Comparison of ENCODE assay signal across 9 mouse cellular contexts in the genomic region with DNA sequence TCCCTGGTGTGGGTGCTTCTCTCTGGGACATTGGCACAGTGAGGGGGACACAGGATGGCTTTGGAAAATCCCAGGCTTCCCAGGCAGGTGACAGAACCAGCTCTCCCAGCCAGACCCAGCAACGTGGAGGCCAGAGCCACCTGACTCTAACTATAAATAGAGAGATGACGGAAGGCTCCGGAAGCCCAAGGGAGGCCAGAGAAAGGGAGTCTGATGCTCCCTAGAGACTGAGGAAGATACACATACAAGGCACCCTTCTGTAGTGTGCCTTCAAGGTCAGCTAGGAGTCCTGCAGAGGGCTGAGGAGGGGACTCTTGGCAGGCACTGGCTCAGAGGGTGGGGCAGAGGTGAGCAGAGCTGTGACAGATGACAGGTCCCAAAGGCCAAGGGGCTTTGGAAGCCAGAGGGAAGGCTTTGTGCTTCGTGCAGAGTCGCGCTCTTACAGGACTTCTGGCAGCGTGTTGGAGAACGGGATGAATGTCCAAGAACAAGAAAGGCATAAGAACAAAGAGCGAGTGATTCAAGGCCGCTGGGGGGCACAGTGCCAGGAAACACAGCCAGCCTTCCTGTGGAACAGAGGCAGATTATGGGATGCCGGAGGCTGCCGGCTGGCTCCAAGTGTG. TPM values are rescaled to one million over a fixed set of nuclear protein-coding genes. Genes with fewer than 3 reads are reported as not detected.
DNase-seq lines count a peak whose midpoint lies in the region; ATAC-seq and TF ChIP-seq lines count a peak whose summit lies in the region.
"Had no signal": no experiment of that assay in that cellular context is flagged by ENCODE, and none has a peak within 500 bp of the region (broad histone marks: within the 10 kb centered on the region; RNA-seq: fewer than 3 reads in every experiment).

No protein-coding gene starts in this region.

- H3K36me3 ChIP-seq in kidney, adult 2 months (ENCODE audit: control insufficient read depth, insufficient read depth, low read length), result no peaks in the 10 kb centered on the region
- no peaks in the 10 kb centered on the region for H3K36me3 ChIP-seq in stomach, postnatal 0 days (ENCODE audit: control insufficient read depth, insufficient read depth, low read length)

- no peak overlapping the region for H3K9ac ChIP-seq in stomach, postnatal 0 days (ENCODE audit: low read length)

- peak; percentile 21 for DNase-seq in kidney, adult 2 months
- DNase-seq in kidney, adult 11 months, result no peak
- DNase-seq in cerebellum, postnatal 25 days, result peak; percentile 73 to 82
- DNase-seq in heart, adult 8-10 months (ENCODE audit: low spot score), result peak; percentile 49
- DNase-seq in layer of hippocampus, adult 2 months (ENCODE audit: low spot score in 2 of 2), result peak; percentile 70
- peak; percentile 58 to 74 for DNase-seq in lung, postnatal 4 days
- DNase-seq in stomach, postnatal 0 days (ENCODE audit: low spot score), result peak; percentile 56
- DNase-seq in natural killer cell, adult 2 months (ENCODE audit: low spot score in 2 of 2), result no peak

- H3K4me3 ChIP-seq in kidney, adult 2 months (ENCODE audit: insufficient read depth, low read depth, low read length), result no peak overlapping the region
- H3K4me3 ChIP-seq in layer of hippocampus, adult 2 months, result no peak overlapping the region
- no peak overlapping the region for H3K4me3 ChIP-seq in stomach, postnatal 0 days (ENCODE audit: low read depth, low read length)

- H3K4me2 ChIP-seq in stomach, postnatal 0 days (replicated peaks; ENCODE audit: low read depth), result no peak overlapping the region

- no peaks in the 10 kb centered on the region for H3K4me1 ChIP-seq in kidney, adult 2 months (ENCODE audit: control insufficient read depth, insufficient read depth, low read length)
- H3K4me1 ChIP-seq in stomach, postnatal 0 days (replicated peaks; ENCODE audit: control insufficient read depth, insufficient read depth), result no peaks in the 10 kb centered on the region

- no peak for ATAC-seq in stomach, postnatal 0 days (ENCODE audit: low FRiP score, low TSS enrichment)

- 40% methylated on average over 12 of the region's 12 CpGs for WGBS in kidney, adult 2 months
- WGBS in stomach, postnatal 0 days, result 25% methylated on average over 12 of the region's 12 CpGs

- TF ChIP-seq CTCF in kidney, adult 2 months (conservative IDR thresholded peaks at IDR 0.05; ENCODE audit: insufficient read depth, insufficient read length, low read depth, low read length), result no peak
- TF ChIP-seq CTCF in layer of hippocampus, adult 2 months (conservative IDR thresholded peaks at IDR 0.05), result no peak; the same call in 1 of the 2 replicates
- 0 out of 2 replicates have a peak, but pooled peaks have one; percentile 20 for TF ChIP-seq CTCF in stomach, postnatal 0 days (IDR thresholded peaks at IDR 0.05; ENCODE audit: low read depth)

- H3K27me3 ChIP-seq in kidney, adult 2 months (replicated peaks; ENCODE audit: control insufficient read depth, insufficient read depth, low read length), result no peaks in the 10 kb centered on the region
- H3K27me3 ChIP-seq in stomach, postnatal 0 days (ENCODE audit: control insufficient read depth, insufficient read depth, low read length), result no peaks in the 10 kb centered on the region

- TF ChIP-seq EP300 in stomach, postnatal 0 days (optimal IDR thresholded peaks at IDR 0.05), result no peak

- H3K27ac ChIP-seq in kidney, adult 2 months (ENCODE audit: insufficient read depth, low read depth, low read length), result no peak overlapping the region
- H3K27ac ChIP-seq in layer of hippocampus, adult 2 months, result peak overlapping the region; percentile 68
- no peak overlapping the region for H3K27ac ChIP-seq in stomach, postnatal 0 days (replicated peaks)
- H3K27ac ChIP-seq: macrophage had no signal

- no peak for TF ChIP-seq POLR2A in kidney, adult 2 months (IDR thresholded peaks at IDR 0.05; ENCODE audit: low read depth, low read length)

- H3K9me3 ChIP-seq in stomach, postnatal 0 days (ENCODE audit: control insufficient read depth, low read length), result no peaks in the 10 kb centered on the region

RNA-seq across cellular contexts. Expression of a gene that starts 37.3 kb away (rescaled TPM):
- 7.0 and 8.2 TPM in 2 replicates for polyA plus RNA-seq in kidney, adult 2 months (2012; rRNA removed)
- 1 to 10 TPM; 2.8 to 3.7 (median 3.1) TPM for total RNA-seq in heart, adult 8-10 months (2022)
- 100 to 1,000 TPM; 130 to 131 TPM for total RNA-seq in layer of hippocampus, adult 2 months (2021)
- 1.3 and 1.7 TPM in 2 replicates for polyA plus RNA-seq in stomach, postnatal 0 days (2015; fragmentation: Nextera tagmentation; extraction: Ambion mirVana)

RNA-seq across cellular contexts. Expression of a gene that starts 47.0 kb away (rescaled TPM):
- polyA plus RNA-seq in kidney, adult 2 months (2012; rRNA removed), result 4.0 and 4.6 TPM in 2 replicates
- total RNA-seq in heart, adult 8-10 months (2022), result 10 to 100 TPM; 33.2 to 39.1 (median 35.8) TPM
- 100 to 1,000 TPM; 315 to 321 TPM for total RNA-seq in layer of hippocampus, adult 2 months (2021)
- polyA plus RNA-seq in stomach, postnatal 0 days (2015; fragmentation: Nextera tagmentation; extraction: Ambion mirVana), result 2.7 and 4.3 TPM in 2 replicates
- polyA plus RNA-seq: macrophage had no signal

Comparison
In these comparisons a context has a peak if more than half of its experiments do, and no peak if none do; other contexts are left out.
1. DNase-seq: peak in kidney, adult 2 months (single experiment), cerebellum, postnatal 25 days (2 of 2), heart, adult 8-10 months (single experiment), layer of hippocampus, adult 2 months (2 of 2), lung, postnatal 4 days (2 of 2) and stomach, postnatal 0 days (single experiment); none in kidney, adult 11 months (single experiment) and natural killer cell, adult 2 months (0 of 2).
2. RNA of a gene that starts 37.3 kb away (total RNA-seq): 130 to 131 TPM in layer of hippocampus, adult 2 months; 2.8 to 3.7 TPM in heart, adult 8-10 months; every median in the first group is over 10 times any median in the second.
3. RNA of a gene that starts 47.0 kb away (total RNA-seq): 315 to 321 TPM in layer of hippocampus, adult 2 months; 33.2 to 39.1 TPM in heart, adult 8-10 months; every median in the first group is over 4 times any median in the second.